15 mouse cellular contexts compared by ENCODE assay signal in the genomic region with DNA sequence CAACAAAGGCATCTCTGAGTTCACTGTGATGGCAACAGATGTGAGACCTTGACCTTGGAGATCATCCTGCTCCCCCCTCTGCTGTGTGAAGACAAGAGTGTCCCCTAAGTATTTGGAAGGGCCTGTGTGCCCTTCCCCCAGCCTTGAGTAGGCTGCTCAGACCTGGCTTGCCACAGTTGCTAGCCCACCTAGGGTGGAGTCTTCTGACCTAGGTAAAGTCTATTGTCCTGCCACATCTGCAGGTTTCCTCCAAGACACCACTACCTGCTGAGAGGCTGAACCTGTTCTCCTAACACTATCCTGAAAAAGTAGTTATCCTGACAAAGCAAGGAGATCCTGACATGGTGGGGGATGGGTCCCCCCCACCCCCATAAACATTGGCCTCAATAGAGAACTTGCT.
"Had no signal": no experiment of that assay in that cellular context is flagged by ENCODE, and none has a peak within 500 bp of the region (broad histone marks: within the 10 kb centered on the region; RNA-seq: fewer than 3 reads in every experiment).

No protein-coding gene starts in this region.

- H3K4me3 ChIP-seq: neural tube, embryonic 15.5 days; stomach, embryonic 15.5 days had no signal

- DNase-seq: retina, postnatal 1 day; right cerebral cortex, adult 18-20 months; right cerebral cortex, postnatal 14 days; right cerebral cortex, postnatal 25 days; right cerebral cortex, postnatal 4 days; spleen, adult 18-20 months; thymus, adult 18-20 months; thymus, adult 2 months; thymus, postnatal 14 days; thymus, postnatal 25 days; thymus, postnatal 36 days; thymus, postnatal 4 days had no signal

- H3K9ac ChIP-seq: neural tube, embryonic 15.5 days; stomach, embryonic 15.5 days had no signal

- H3K4me2 ChIP-seq: neural tube, embryonic 15.5 days; stomach, embryonic 15.5 days had no signal

- H3K4me1 ChIP-seq: neural tube, embryonic 15.5 days; stomach, embryonic 15.5 days had no signal

- H3K9me3 ChIP-seq: neural tube, embryonic 15.5 days; stomach, embryonic 15.5 days had no signal

- H3K27ac ChIP-seq: neural tube, embryonic 15.5 days; stomach, embryonic 15.5 days; stomach, postnatal 0 days had no signal

- H3K36me3 ChIP-seq: neural tube, embryonic 15.5 days; stomach, embryonic 15.5 days had no signal

- H3K27me3 ChIP-seq: neural tube, embryonic 15.5 days; stomach, embryonic 15.5 days had no signal
